Mouse (Mus musculus): ENCODE measurements around the gene Cfap70. TPM values are rescaled to one million over a fixed set of nuclear protein-coding genes. Genes with fewer than 3 reads are reported as not detected.

The Cfap70 gene
- polyA plus RNA-seq (2015; fragmentation: Nextera tagmentation; extraction: Ambion mirVana), result 0.45 and 1.6 TPM in 2 replicates

- peaks cover 11% of the 10 kb centered on the region for H3K4me1 ChIP-seq
- WGBS, result 2% methylated on average over 15 of the region's 15 CpGs
- H3K9me3 ChIP-seq (replicated peaks), result no peaks in the 10 kb centered on the region
- H3K27ac ChIP-seq, result no peak within 1 kb of the TSS; the same call in 1 of the 2 replicates
- ATAC-seq, result peak; percentile 55
- H3K4me2 ChIP-seq, result peak within 1 kb of the TSS; percentile 60
- H3K4me3 ChIP-seq, result peak within 1 kb of the TSS; percentile 38
- no peaks in the 10 kb centered on the region for H3K27me3 ChIP-seq
- H3K9ac ChIP-seq, result peak within 1 kb of the TSS; percentile 45
- no peaks in the 10 kb centered on the region for H3K36me3 ChIP-seq (ENCODE audit: poor library complexity, severe bottlenecking)
These were observed at the start of gene Cfap70 for GRCm38 (mm10) chr14:20451765-20452331. Cfap70 (minus strand) TSS chr14:20452226.

- Histone ChIP-seq H3K9me3 (replicated peaks) (no peaks in the 10 kb centered on the region), H3K4me3 (no peak overlapping the region), H3K9ac (no peak overlapping the region), H3K4me2 (no peak overlapping the region), H3K27ac (no peak overlapping the region), H3K36me3 (ENCODE audit: poor library complexity, severe bottlenecking) (peaks cover 42% of the 10 kb centered on the region), H3K4me1 (no peaks in the 10 kb centered on the region), H3K27me3 (no peaks in the 10 kb centered on the region)
- no peak for ATAC-seq
- 93% methylated on average over 3 of the region's 3 CpGs for WGBS
These were observed 48.0 kb upstream of the Cfap70 start for GRCm38 (mm10) chr14:20499982-20500381.

DNA sequence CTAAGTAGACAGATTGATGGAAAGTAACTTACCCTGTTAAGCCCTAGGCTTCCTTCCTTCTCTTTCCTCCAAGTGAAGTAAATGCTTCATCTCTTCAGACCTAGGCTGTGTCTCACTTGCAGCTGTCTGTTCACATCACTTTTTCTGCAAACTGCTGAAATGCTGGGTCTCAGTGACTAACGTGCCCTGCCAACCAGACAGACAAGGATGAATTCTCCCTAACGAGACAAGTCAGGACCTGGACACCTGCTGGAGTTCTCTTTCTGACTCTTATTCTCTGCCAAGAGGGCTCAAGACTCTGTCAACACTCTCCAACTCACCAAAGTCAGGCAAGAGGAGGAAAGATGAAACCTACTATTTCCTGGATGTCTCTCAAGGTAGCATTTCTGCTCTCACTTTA is 44.6 kb upstream of the Cfap70 start, which contains the start of gene Mss51:
Gene Mss51 (minus strand): TSS at position 299 of the 400 bp plus-strand sequence.
- H3K4me1 ChIP-seq, result no peaks in the 10 kb centered on the region
- no peak within 1 kb of the TSS for H3K4me2 ChIP-seq
- H3K9me3 ChIP-seq (replicated peaks), result no peaks in the 10 kb centered on the region
- 59% methylated on average over 2 of the region's 2 CpGs for WGBS
- H3K9ac ChIP-seq, result no peak within 1 kb of the TSS
- peaks cover 47% of the 10 kb centered on the region for H3K36me3 ChIP-seq (ENCODE audit: poor library complexity, severe bottlenecking)
- no peak for ATAC-seq
- H3K4me3 ChIP-seq, result no peak within 1 kb of the TSS
- no peaks in the 10 kb centered on the region for H3K27me3 ChIP-seq
- H3K27ac ChIP-seq, result no peak within 1 kb of the TSS

GRCm38 (mm10) chr14:20486031-20486430 is 34.0 kb upstream of the Cfap70 start:
- peaks cover 40% of the 10 kb centered on the region for H3K36me3 ChIP-seq (ENCODE audit: poor library complexity, severe bottlenecking)
- H3K9me3 ChIP-seq (replicated peaks), result no peaks in the 10 kb centered on the region
- H3K4me2 ChIP-seq, result no peak overlapping the region
- no peaks in the 10 kb centered on the region for H3K4me1 ChIP-seq
- WGBS, result 94% methylated on average over 5 of the region's 5 CpGs
- H3K9ac ChIP-seq, result no peak overlapping the region
- H3K27me3 ChIP-seq, result no peaks in the 10 kb centered on the region
- no peak for ATAC-seq
- H3K27ac ChIP-seq, result no peak overlapping the region
- no peak overlapping the region for H3K4me3 ChIP-seq

GRCm38 (mm10) chr14:20482051-20482751 is 30.2 kb upstream of the Cfap70 start:
- Histone ChIP-seq H3K36me3 (ENCODE audit: poor library complexity, severe bottlenecking) (peaks cover 26% of the 10 kb centered on the region), H3K4me2 (no peak overlapping the region), H3K27me3 (no peaks in the 10 kb centered on the region; the same call in 1 of the 2 replicates), H3K27ac (no peak overlapping the region), H3K9ac (no peak overlapping the region), H3K9me3 (replicated peaks) (no peaks in the 10 kb centered on the region), H3K4me1 (0 out of 2 replicates have a peak, but pooled peaks cover 3% of the 10 kb centered on the region), H3K4me3 (no peak overlapping the region)
- WGBS, result 88% methylated on average over 7 of the region's 7 CpGs
- ATAC-seq, result no peak

DNA sequence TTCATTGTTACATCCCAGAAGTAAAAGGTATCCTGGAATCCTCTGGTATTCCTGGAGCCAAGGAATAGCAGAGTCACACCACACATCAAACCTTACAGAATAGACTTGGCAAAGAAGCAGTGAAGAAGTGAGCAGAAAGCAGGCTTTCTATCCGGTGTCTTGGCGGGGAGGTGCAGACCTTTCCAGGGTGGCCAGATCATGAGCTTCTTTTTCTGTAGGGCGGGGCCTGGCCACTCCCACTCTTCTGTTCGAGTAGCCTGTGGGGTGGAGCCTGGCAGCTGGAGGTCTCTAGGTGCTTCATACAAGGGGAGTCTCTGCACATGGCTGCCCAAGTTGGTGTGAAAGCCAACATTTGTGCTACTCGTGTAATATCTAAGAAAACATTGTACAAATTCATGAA is 29.2 kb upstream of the Cfap70 start:
- Histone ChIP-seq H3K4me1 (0 out of 2 replicates have a peak, but pooled peaks cover 3% of the 10 kb centered on the region), H3K36me3 (ENCODE audit: poor library complexity, severe bottlenecking) (peaks cover 21% of the 10 kb centered on the region), H3K27me3 (no peaks in the 10 kb centered on the region; the same call in 1 of the 2 replicates), H3K4me3 (no peak overlapping the region), H3K4me2 (no peak overlapping the region), H3K27ac (no peak overlapping the region), H3K9me3 (replicated peaks) (no peaks in the 10 kb centered on the region), H3K9ac (no peak overlapping the region)
- ATAC-seq, result no peak
- 19% methylated on average over 5 of the region's 5 CpGs for WGBS

GRCm38 (mm10) chr14:20480195-20480579 is 28.2 kb upstream of the Cfap70 start:
- ATAC-seq, result no peak

GRCm38 (mm10) chr14:20479291-20480194 is 27.5 kb upstream of the Cfap70 start, which contains the start of gene Anxa7:
Anxa7 (minus strand) TSS chr14:20480133.
- 2% methylated on average over 48 of the region's 48 CpGs for WGBS
- H3K27me3 ChIP-seq, result no peaks in the 10 kb centered on the region; the same call in 1 of the 2 replicates
- peak; percentile 84 for ATAC-seq
- peak within 1 kb of the TSS; percentile 65 for H3K9ac ChIP-seq
- H3K27ac ChIP-seq, result no peak within 1 kb of the TSS
- H3K4me3 ChIP-seq, result peak within 1 kb of the TSS; percentile 69
- H3K4me2 ChIP-seq, result peak within 1 kb of the TSS; percentile 90
- peaks cover 11% of the 10 kb centered on the region for H3K36me3 ChIP-seq (ENCODE audit: poor library complexity, severe bottlenecking)
- H3K4me1 ChIP-seq, result 0 out of 2 replicates have a peak, but pooled peaks cover 3% of the 10 kb centered on the region
- H3K9me3 ChIP-seq (replicated peaks), result no peaks in the 10 kb centered on the region

More at GRCm38 (mm10) chr14:20480195-20480579, 28.2 kb upstream of the Cfap70 start:
- Histone ChIP-seq H3K9ac (no peak overlapping the region), H3K4me2 (peak overlapping the region; percentile 90), H3K27ac (no peak overlapping the region), H3K36me3 (ENCODE audit: poor library complexity, severe bottlenecking) (peaks cover 17% of the 10 kb centered on the region), H3K27me3 (no peaks in the 10 kb centered on the region; the same call in 1 of the 2 replicates), H3K4me1 (0 out of 2 replicates have a peak, but pooled peaks cover 3% of the 10 kb centered on the region), H3K9me3 (replicated peaks) (no peaks in the 10 kb centered on the region), H3K4me3 (peak overlapping the region; percentile 69)
- 60% methylated on average over 1 of the region's 1 CpGs for WGBS

DNA sequence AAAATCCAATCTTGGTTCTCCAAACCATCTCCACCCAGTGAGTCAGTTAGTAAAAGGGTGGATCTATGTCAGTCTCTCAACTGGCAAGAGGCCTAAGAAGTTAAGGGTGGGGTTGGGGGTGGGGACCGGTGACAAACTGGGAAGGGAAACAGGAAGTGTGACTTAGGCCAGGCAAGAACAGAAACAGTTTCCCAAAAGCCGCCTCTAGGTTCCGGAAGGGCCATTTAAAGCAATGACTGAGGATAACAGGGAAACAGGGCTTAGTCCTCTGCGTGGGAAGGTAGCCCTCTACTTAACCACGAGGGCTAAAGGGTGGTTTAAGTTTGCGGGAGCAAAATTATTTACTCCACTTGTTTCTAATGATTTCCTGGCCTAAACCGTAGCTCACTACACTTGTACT is 26.8 kb upstream of the Cfap70 start:
- ATAC-seq, result no peak
- Histone ChIP-seq H3K27ac (no peak overlapping the region), H3K9ac (no peak overlapping the region), H3K9me3 (replicated peaks) (no peaks in the 10 kb centered on the region), H3K4me1 (0 out of 2 replicates have a peak, but pooled peaks cover 3% of the 10 kb centered on the region), H3K4me3 (peak overlapping the region; percentile 69; the same call in 1 of the 2 replicates), H3K4me2 (peak overlapping the region; percentile 90), H3K27me3 (no peaks in the 10 kb centered on the region; the same call in 1 of the 2 replicates), H3K36me3 (ENCODE audit: poor library complexity, severe bottlenecking) (peaks cover 4% of the 10 kb centered on the region; the same call in 1 of the 2 replicates)
- WGBS, result 33% methylated on average over 7 of the region's 7 CpGs

- 52% methylated on average over 3 of the region's 3 CpGs for WGBS
- Histone ChIP-seq H3K36me3 (ENCODE audit: poor library complexity, severe bottlenecking) (0 out of 2 replicates have a peak, but pooled peaks cover under 1% of the 10 kb centered on the region), H3K4me3 (no peak overlapping the region), H3K9ac (no peak overlapping the region), H3K9me3 (replicated peaks) (no peaks in the 10 kb centered on the region), H3K27ac (no peak overlapping the region), H3K4me2 (no peak overlapping the region), H3K4me1 (0 out of 2 replicates have a peak, but pooled peaks cover 3% of the 10 kb centered on the region), H3K27me3 (no peaks in the 10 kb centered on the region; the same call in 1 of the 2 replicates)
- no peak for ATAC-seq
These were observed 26.4 kb upstream of the Cfap70 start for GRCm38 (mm10) chr14:20478385-20478784.

DNA sequence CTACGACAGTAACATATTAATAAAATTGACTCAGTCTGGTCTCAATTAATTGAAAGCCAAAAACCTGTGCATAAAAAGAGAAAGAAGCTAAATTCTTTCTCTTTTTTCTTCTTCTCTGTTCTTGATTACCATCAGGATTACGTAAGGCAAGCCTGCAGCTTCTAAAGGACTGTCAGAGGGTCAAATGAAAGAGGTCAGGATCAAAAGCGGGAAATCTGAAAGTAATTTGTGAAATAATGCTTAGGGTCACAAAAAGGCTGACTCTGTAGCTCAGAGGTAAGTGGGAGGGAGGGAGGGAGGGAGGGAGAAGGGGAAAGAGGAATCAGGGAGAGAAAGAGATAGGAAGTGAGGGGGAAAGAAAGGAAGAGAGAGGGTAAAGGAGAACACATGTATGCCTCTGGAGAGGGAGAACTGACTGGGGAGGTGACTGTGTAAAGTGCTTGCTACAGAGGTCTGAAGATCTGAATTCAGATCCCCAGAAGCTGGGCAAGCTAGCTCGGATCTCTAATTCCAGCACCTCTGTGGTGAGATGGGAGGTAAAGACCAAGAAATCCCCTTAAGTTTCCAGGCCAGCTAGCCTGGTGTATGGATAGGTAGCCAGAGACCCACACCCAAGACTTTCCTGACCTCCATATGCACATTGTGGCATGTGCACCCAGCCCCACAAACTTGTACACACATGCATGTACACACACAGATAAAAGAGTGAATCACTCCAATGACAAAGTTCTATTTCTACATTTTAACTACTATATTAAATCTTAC is 25.4 kb upstream of the Cfap70 start:
- no peaks in the 10 kb centered on the region for H3K9me3 ChIP-seq (replicated peaks)
- H3K27me3 ChIP-seq, result no peaks in the 10 kb centered on the region; the same call in 1 of the 2 replicates
- no peak for ATAC-seq
- H3K36me3 ChIP-seq (ENCODE audit: poor library complexity, severe bottlenecking), result no peaks in the 10 kb centered on the region
- H3K27ac ChIP-seq, result no peak overlapping the region
- no peak overlapping the region for H3K4me2 ChIP-seq
- no peak overlapping the region for H3K4me3 ChIP-seq
- no peak overlapping the region for H3K9ac ChIP-seq
- WGBS, result 49% methylated on average over 4 of the region's 4 CpGs
- 0 out of 2 replicates have a peak, but pooled peaks cover 3% of the 10 kb centered on the region for H3K4me1 ChIP-seq
